Mouse (Mus musculus) stomach, embryonic 15.5 days (tissue): ENCODE data around the gene Lipe. TPM values are rescaled to one million over a fixed set of nuclear protein-coding genes. Genes with fewer than 3 reads are reported as not detected.

ENCODE experiments used
- ATAC-seq: fragments of 200-750 bp; cut with Nextera tagmentation; 2 replicates; pipeline ENCODE4 v1.8.0; 2017; ENCODE audit warnings: low read depth, moderate number of reproducible peaks, moderate TSS enrichment; ENCODE audit not compliant: insufficient read depth, low FRiP score
- H3K27ac ChIP-seq: fragments of 300-500 bp; sonication (generic); 2 replicates; pipeline ENCODE4 v1.5.1; 2015; ENCODE audit warnings: mild to moderate bottlenecking, inconsistent platforms
- H3K27me3 ChIP-seq: fragments of 300-500 bp; sonication (generic); replicated peaks from 2 replicates; pipeline ENCODE4 v1.6.1; 2015; ENCODE audit warnings: inconsistent platforms
- H3K36me3 ChIP-seq: fragments of 300-500 bp; sonication (generic); 2 replicates; pipeline ENCODE4 v1.6.1; 2015; ENCODE audit warnings: inconsistent platforms
- H3K4me1 ChIP-seq: fragments of 300-500 bp; sonication (generic); 2 replicates; pipeline ENCODE4 v1.6.1; 2015; ENCODE audit warnings: inconsistent platforms
- H3K4me2 ChIP-seq: fragments of 300-500 bp; sonication (generic); 2 replicates; pipeline ENCODE4 v1.6.1; 2015; ENCODE audit warnings: mild to moderate bottlenecking, inconsistent platforms
- H3K4me3 ChIP-seq: fragments of 300-500 bp; sonication (generic); replicated peaks from 2 replicates; pipeline ENCODE4 v1.5.1; 2015; ENCODE audit warnings: inconsistent platforms
- H3K9ac ChIP-seq: fragments of 300-500 bp; sonication (generic); 2 replicates; pipeline ENCODE4 v1.6.1; 2015; ENCODE audit warnings: inconsistent platforms
- H3K9me3 ChIP-seq: fragments of 300-500 bp; sonication (generic); 2 replicates; pipeline ENCODE4 v1.6.1; 2016; ENCODE audit warnings: inconsistent platforms
- WGBS: fragments of 180-500 bp; shearing (Covaris S2); methylation state at CpG from one replicate; pipeline ENCODE4 v1.1.7; 2015; 5-methylcytosine and 5-hydroxymethylcytosine counted together
- polyA plus RNA-seq: library from polyadenylated mRNA; unstranded; fragments of >200 nt; fragmentation: Nextera tagmentation; extraction: Ambion mirVana; gene quantifications from 2 replicates; pipeline ENCODE4 v1.2.1, GENCODE M21; 2015

Lipe gene
- polyA plus RNA-seq, 1 experiment from 2014 or later = 8.3 TPM

- peaks cover 37% of the 10 kb centered on the region for H3K27me3 ChIP-seq
- no peaks in the 10 kb centered on the region for H3K9me3 ChIP-seq
- peak within 1 kb of the TSS; percentile 5; the same call in 1 of the 2 replicates for H3K4me3 ChIP-seq
- H3K4me2 ChIP-seq = no peak within 1 kb of the TSS
- H3K9ac ChIP-seq = no peak within 1 kb of the TSS
- H3K4me1 ChIP-seq = peaks cover 3% of the 10 kb centered on the region; the same call in 1 of the 2 replicates
- ATAC-seq = no peak
- no peak within 1 kb of the TSS for H3K27ac ChIP-seq
- H3K36me3 ChIP-seq = no peaks in the 10 kb centered on the region
- 54% methylated on average over 12 of the region's 12 CpGs for WGBS
These were observed 29.3 kb downstream of the Lipe start, which contains the start of gene Cnfn for GRCm38 (mm10) chr7:25369058-25369749. Gene Cnfn, minus strand, starts transcription at chr7:25369724.

DNA sequence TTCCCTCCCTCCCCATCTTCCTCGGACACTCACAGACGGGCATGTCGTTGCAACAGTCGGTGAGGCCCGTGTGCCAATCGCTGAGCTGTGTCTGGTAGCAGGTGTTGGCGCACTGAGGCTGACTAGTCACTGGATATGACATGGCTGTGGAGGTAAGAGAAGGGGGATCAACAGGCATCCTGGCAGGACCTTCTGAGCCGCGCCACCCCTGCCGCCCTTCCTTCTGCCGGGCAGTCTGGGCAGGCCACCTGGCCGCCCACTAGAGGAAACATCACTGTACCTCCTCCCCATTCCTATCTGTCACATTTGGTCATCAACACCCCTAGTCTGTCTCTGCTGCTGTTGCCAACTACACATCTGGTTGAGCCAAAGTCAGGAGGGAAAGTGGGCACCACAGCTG, 30.2 kb downstream of the Lipe start:
- no peak overlapping the region for H3K4me2 ChIP-seq
- H3K27me3 ChIP-seq = peaks cover 37% of the 10 kb centered on the region
- H3K4me3 ChIP-seq = peak overlapping the region; percentile 5; the same call in 1 of the 2 replicates
- H3K36me3 ChIP-seq = no peaks in the 10 kb centered on the region; the same call in 1 of the 2 replicates
- H3K9me3 ChIP-seq = no peaks in the 10 kb centered on the region
- no peak for ATAC-seq
- H3K9ac ChIP-seq = no peak overlapping the region
- 23% methylated on average over 12 of the region's 12 CpGs for WGBS
- peaks cover 3% of the 10 kb centered on the region; the same call in 1 of the 2 replicates for H3K4me1 ChIP-seq
- no peak overlapping the region for H3K27ac ChIP-seq

DNA sequence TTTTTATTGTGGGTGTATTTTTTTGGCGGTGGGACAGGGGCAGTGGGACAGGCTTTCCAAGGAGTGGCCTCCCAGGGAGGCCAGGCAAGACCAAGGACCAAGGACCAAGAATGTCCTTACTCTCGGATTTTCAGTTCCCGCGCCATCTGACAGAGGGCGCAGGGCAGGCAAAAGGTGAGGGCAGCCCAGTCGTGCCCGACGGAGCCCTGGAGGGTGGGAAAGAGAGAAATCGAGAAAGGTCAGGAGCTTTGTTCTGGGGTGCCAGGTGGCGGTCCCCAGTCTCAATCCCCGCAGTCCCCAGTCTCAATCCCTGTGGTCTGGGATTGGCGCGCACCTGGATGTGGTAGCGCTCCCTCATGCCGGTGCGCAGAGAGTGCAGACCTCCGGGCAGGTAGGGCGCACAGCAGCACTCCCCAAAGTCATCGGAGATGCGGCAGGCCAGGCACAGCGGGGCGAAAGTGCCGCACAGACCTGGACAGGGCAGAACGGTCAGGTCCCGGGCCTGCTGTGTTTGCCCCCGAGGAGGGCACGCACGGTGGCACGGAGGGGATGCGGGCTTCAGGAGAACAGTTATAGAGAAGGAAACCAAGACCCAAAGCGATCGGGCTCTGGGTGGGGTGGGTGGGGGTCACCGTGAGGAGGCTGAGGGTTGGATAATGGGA, 30.7 kb downstream of the Lipe start:
- no peak for ATAC-seq
- peak overlapping the region; percentile 11; the same call in 1 of the 2 replicates for H3K4me2 ChIP-seq
- 1% methylated on average over 33 of the region's 33 CpGs for WGBS

DNA sequence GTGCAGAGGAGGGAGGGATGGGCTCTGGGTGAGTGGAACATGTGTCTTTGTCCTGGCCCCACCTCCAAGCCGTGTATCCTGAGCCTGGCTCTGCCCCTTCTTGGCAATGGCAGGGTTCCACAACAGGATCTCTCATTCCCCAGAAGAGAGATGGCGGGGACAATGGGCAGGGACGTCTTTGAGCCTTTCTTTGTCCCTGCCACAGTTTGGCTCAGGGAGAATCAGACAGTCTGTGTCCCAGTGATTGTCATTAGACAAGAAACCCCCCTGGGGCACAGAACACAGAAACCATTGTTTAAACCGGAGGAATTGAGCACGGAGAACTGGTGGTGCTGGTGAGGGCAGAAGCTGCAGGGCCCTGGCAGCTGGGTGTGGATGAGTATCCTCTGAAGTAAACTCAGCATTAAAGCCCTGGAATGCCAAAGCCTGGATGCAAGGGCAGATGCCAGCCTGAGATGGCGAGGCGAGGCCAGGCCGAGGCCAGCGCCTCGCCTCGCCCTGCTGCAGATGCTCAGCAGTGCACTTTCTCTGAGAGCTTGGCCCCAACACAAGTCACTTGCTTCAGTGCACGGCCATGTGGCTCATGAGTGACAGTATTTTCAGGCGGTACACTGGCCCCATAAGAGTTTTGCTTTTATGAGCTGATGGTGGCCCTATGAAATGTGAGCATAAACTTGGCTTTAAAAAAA, 32.4 kb downstream of the Lipe start:
- Histone ChIP-seq H3K9ac (no peak overlapping the region), H3K9me3 (no peaks in the 10 kb centered on the region), H3K4me2 (no peak overlapping the region), H3K27ac (no peak overlapping the region), H3K36me3 (no peaks in the 10 kb centered on the region; the same call in 1 of the 2 replicates), H3K4me1 (peaks cover 3% of the 10 kb centered on the region; the same call in 1 of the 2 replicates), H3K27me3 (peaks cover 37% of the 10 kb centered on the region), H3K4me3 (no peak overlapping the region)
- no peak for ATAC-seq
- 41% methylated on average over 13 of the region's 13 CpGs for WGBS

More for the DNA sequence above, 30.7 kb downstream of the Lipe start:
- Histone ChIP-seq H3K27me3 (peaks cover 37% of the 10 kb centered on the region), H3K9ac (no peak overlapping the region), H3K4me3 (no peak overlapping the region), H3K27ac (no peak overlapping the region), H3K36me3 (no peaks in the 10 kb centered on the region; the same call in 1 of the 2 replicates), H3K9me3 (no peaks in the 10 kb centered on the region), H3K4me1 (peaks cover 3% of the 10 kb centered on the region; the same call in 1 of the 2 replicates)

- WGBS = 92% methylated on average over 17 of the region's 17 CpGs
- Histone ChIP-seq H3K4me1 (peaks cover 3% of the 10 kb centered on the region; the same call in 1 of the 2 replicates), H3K9me3 (no peaks in the 10 kb centered on the region), H3K36me3 (no peaks in the 10 kb centered on the region; the same call in 1 of the 2 replicates), H3K9ac (no peak overlapping the region), H3K4me2 (no peak overlapping the region), H3K27ac (no peak overlapping the region), H3K4me3 (no peak overlapping the region), H3K27me3 (peaks cover 25% of the 10 kb centered on the region)
- no peak for ATAC-seq
These were observed 34.9 kb downstream of the Lipe start for GRCm38 (mm10) chr7:25363632-25364031.

- Histone ChIP-seq H3K9me3 (no peaks in the 10 kb centered on the region), H3K27ac (no peak overlapping the region), H3K9ac (no peak overlapping the region), H3K4me1 (peaks cover 3% of the 10 kb centered on the region; the same call in 1 of the 2 replicates), H3K4me3 (no peak overlapping the region), H3K27me3 (peaks cover 20% of the 10 kb centered on the region), H3K36me3 (no peaks in the 10 kb centered on the region; the same call in 1 of the 2 replicates), H3K4me2 (no peak overlapping the region)
- ATAC-seq = no peak
- WGBS = 85% methylated on average over 19 of the region's 19 CpGs
These were observed 35.4 kb downstream of the Lipe start for GRCm38 (mm10) chr7:25363151-25363550.

DNA sequence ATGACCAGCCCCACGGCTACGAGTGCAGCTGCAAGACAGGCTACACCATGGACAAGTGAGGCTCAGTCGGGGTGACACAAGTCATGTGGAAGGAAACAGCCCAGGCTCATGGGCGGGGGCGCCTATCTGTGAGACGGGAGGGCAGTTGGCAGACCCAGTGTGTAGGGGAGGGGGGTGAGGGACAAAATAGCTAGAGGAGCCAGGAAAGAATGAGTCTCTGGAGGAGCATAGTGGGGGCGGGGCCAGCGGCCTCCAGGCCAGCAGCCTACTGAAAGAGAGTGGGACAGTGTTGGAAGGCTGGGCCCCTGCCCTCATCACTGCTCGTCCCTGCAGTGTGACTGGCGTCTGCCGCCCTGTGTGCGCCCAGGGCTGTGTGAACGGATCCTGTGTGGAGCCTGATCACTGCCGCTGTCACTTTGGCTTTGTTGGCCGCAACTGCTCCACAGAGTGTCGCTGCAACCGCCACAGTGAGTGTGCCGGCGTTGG, 39.7 kb downstream of the Lipe start:
- no peaks in the 10 kb centered on the region for H3K4me1 ChIP-seq
- ATAC-seq = no peak
- H3K36me3 ChIP-seq = no peaks in the 10 kb centered on the region; the same call in 1 of the 2 replicates
- no peak overlapping the region for H3K4me2 ChIP-seq
- no peak overlapping the region for H3K9ac ChIP-seq
- H3K4me3 ChIP-seq = no peak overlapping the region
- 82% methylated on average over 19 of the region's 19 CpGs for WGBS
- H3K27me3 ChIP-seq = no peaks in the 10 kb centered on the region
- H3K27ac ChIP-seq = no peak overlapping the region
- no peaks in the 10 kb centered on the region for H3K9me3 ChIP-seq

- Histone ChIP-seq H3K4me1 (no peaks in the 10 kb centered on the region), H3K27me3 (no peaks in the 10 kb centered on the region), H3K4me2 (no peak overlapping the region), H3K36me3 (peaks cover 50% of the 10 kb centered on the region), H3K9ac (no peak overlapping the region), H3K4me3 (no peak overlapping the region), H3K9me3 (no peaks in the 10 kb centered on the region), H3K27ac (no peak overlapping the region)
- no peak for ATAC-seq
- WGBS = 80% methylated on average over 8 of the region's 8 CpGs
These were observed 49.6 kb downstream of the Lipe start for GRCm38 (mm10) chr7:25348861-25349260.

DNA sequence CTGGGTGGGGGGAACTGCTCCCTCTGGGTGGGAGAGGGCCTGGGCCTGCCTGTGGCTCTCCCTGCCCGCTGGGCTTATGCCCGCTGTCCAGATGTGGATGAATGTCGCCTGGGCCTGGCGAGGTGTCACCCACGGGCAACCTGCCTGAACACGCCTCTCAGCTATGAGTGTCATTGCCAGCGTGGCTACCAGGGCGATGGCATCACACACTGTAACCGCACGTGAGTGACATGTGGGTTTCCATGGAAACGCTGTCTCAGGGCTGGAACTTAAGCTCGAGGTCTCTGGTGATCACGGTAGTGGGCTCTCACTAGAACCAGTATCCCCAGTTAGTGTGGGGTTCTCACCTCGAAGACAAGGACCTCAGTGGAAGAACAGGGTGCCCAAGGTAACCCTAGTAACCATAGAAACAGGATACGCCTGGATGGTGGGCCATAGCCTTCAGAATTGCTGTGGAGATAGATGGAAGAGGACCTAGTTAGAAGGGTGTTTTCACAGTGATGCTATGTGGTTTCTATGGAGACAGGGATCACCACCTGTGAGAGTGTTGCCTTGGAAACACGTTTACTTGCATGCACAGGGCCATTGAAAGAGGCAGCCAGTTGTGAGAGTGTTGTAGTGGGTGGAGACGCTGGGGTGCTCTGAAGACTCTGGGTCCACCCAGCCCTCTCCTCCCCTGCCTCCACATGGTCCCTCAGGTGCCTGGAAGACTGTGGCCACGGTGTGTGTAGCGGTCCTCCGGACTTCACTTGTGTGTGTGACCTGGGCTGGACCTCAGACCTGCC, 57.3 kb downstream of the Lipe start:
- Histone ChIP-seq H3K9ac (no peak overlapping the region), H3K4me2 (no peak overlapping the region), H3K4me1 (no peaks in the 10 kb centered on the region), H3K4me3 (no peak overlapping the region), H3K9me3 (no peaks in the 10 kb centered on the region), H3K27ac (no peak overlapping the region), H3K36me3 (peaks cover 19% of the 10 kb centered on the region; the same call in 1 of the 2 replicates), H3K27me3 (no peaks in the 10 kb centered on the region)
- ATAC-seq = no peak
- 82% methylated on average over 20 of the region's 20 CpGs for WGBS

GRCm38 (mm10) chr7:25339329-25339728, 59.2 kb downstream of the Lipe start:
- H3K27ac ChIP-seq = no peak overlapping the region
- H3K9ac ChIP-seq = no peak overlapping the region
- no peak overlapping the region for H3K4me2 ChIP-seq
- H3K4me3 ChIP-seq = no peak overlapping the region
- H3K9me3 ChIP-seq = no peaks in the 10 kb centered on the region
- H3K4me1 ChIP-seq = no peaks in the 10 kb centered on the region
- peaks cover 20% of the 10 kb centered on the region for H3K36me3 ChIP-seq
- WGBS = 87% methylated on average over 9 of the region's 9 CpGs
- no peak for ATAC-seq
- H3K27me3 ChIP-seq = no peaks in the 10 kb centered on the region

DNA sequence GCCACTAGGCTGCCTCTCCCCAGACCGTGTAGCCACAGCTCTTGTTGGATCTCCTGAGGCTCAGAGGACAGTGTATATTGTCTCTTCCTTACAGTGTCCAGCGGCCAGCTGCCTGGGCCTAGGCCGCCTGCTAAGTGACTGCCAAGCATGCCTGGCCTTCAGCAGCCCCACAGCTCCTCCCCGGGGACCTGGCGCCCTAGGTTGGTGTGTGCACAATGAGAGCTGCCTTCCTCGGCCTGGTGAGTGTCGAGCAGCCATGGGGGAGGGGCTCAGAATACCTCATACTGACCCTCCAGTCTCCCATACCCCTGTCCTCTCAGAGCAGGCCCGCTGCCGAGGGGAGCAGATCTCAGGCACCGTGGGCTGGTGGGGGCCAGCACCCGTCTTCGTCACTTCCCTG, 64.0 kb downstream of the Lipe start:
- Histone ChIP-seq H3K27ac (no peak overlapping the region), H3K9me3 (no peaks in the 10 kb centered on the region), H3K27me3 (no peaks in the 10 kb centered on the region), H3K36me3 (peaks cover 15% of the 10 kb centered on the region), H3K4me2 (no peak overlapping the region), H3K4me1 (no peaks in the 10 kb centered on the region), H3K9ac (no peak overlapping the region), H3K4me3 (no peak overlapping the region)
- no peak for ATAC-seq
- 80% methylated on average over 11 of the region's 12 CpGs for WGBS
